Mouse (Mus musculus) C2C12 (cell line): ENCODE measurements around the gene Pde8a. TPM values are rescaled to one million over a fixed set of nuclear protein-coding genes. Genes with fewer than 3 reads are reported as not detected.

Source experiments
- H3K27me3 ChIP-seq: one replicate; pipeline ENCODE4 v1.6.1; 2011; ENCODE audit not compliant: control insufficient read depth, insufficient read depth, insufficient read length
- H3K36me3 ChIP-seq: one replicate; pipeline ENCODE4 v1.6.1; 2011; ENCODE audit not compliant: control insufficient read depth, insufficient read depth
- H3K4me3 ChIP-seq: one replicate; pipeline ENCODE4 v1.5.1; 2011; ENCODE audit warnings: mild to moderate bottlenecking, control low read depth; ENCODE audit not compliant: poor library complexity, insufficient read depth, severe bottlenecking
- H3K79me2 ChIP-seq: one replicate; pipeline ENCODE4 v1.6.1; 2011; ENCODE audit not compliant: control insufficient read depth, insufficient read depth
- H3K79me3 ChIP-seq: one replicate; pipeline ENCODE4 v1.6.1; 2011; ENCODE audit warnings: low read depth, control low read depth
- H3ac ChIP-seq: one replicate; pipeline ENCODE3; 2011; ENCODE audit warnings: low read depth; ENCODE audit not compliant: control insufficient read depth, insufficient read length
- CEBPB ChIP-seq: IDR thresholded peaks from one replicate; pipeline ENCODE4 v1.6.1; 2011; ENCODE audit warnings: low read depth, mild to moderate bottlenecking, control low read depth, moderate library complexity
- CTCF ChIP-seq: IDR thresholded peaks from one replicate; pipeline ENCODE4 v1.5.1; 2011; ENCODE audit not compliant: control insufficient read depth, insufficient read depth, insufficient read length
- FOSL1 ChIP-seq: IDR thresholded peaks from one replicate; pipeline ENCODE4 v1.8.0; 2011; ENCODE audit warnings: mild to moderate bottlenecking, low read length; ENCODE audit not compliant: poor library complexity, insufficient read depth, severe bottlenecking
- MAX ChIP-seq: IDR thresholded peaks from one replicate; pipeline ENCODE4 v1.6.1; 2011; ENCODE audit warnings: mild to moderate bottlenecking, control low read depth
- MYOD1 ChIP-seq: IDR thresholded peaks from one replicate; pipeline ENCODE4 v1.6.1; 2011; ENCODE audit warnings: low read depth; ENCODE audit not compliant: control insufficient read depth, insufficient read length
- MYOG ChIP-seq: IDR thresholded peaks from one replicate; pipeline ENCODE4 v1.6.1; 2011; ENCODE audit not compliant: control insufficient read depth, insufficient read length; ENCODE audit errors: extremely low read depth
- USF1 ChIP-seq: IDR thresholded peaks from one replicate; pipeline ENCODE4 v1.6.1; 2011; ENCODE audit warnings: low read depth, mild to moderate bottlenecking, control low read depth, moderate library complexity
- polyA plus RNA-seq: library from polyadenylated mRNA; unstranded; fragments of >200 nt; fragmentation: generic; extraction: Trizol; gene quantifications from one replicate; pipeline ENCODE4 v1.2.1, GENCODE M21; 2012; ENCODE audit warnings: missing spikeins

Pde8a gene
- polyA plus RNA-seq, 1 experiment: 2.1 TPM

DNA sequence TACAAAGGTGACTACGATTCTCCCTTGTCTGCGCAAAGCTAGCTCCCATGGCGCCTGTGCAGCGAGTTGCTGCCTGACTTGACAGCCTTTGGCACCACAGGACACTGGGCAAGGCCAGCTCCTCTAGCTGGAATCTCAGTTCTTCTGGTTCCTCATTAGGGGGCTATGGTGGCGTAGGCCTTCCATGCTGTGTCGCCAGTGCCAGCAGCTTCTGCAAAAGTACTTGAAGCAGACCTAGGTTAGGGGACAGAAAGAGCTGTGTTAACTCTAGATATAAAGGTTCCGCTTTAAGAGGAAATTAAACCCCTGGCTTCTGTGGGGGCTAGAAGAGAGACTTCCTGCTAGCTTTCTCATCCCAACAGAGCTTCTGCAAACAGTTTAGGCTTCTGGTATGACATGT, 134.8 kb downstream of the Pde8a start:
- peaks cover 13% of the 10 kb centered on the region for H3K27me3 ChIP-seq
- H3K79me2 ChIP-seq: peaks cover 19% of the 10 kb centered on the region
- TF ChIP-seq CTCF (no peak), USF1 (no peak), CEBPB (no peak), MYOD1 (no peak), MAX (no peak), MYOG (no peak), FOSL1 (no peak)
- no peak overlapping the region for H3ac ChIP-seq
- H3K79me3 ChIP-seq: peaks cover 14% of the 10 kb centered on the region
- peaks cover 13% of the 10 kb centered on the region for H3K36me3 ChIP-seq
- H3K4me3 ChIP-seq: no peak overlapping the region

DNA sequence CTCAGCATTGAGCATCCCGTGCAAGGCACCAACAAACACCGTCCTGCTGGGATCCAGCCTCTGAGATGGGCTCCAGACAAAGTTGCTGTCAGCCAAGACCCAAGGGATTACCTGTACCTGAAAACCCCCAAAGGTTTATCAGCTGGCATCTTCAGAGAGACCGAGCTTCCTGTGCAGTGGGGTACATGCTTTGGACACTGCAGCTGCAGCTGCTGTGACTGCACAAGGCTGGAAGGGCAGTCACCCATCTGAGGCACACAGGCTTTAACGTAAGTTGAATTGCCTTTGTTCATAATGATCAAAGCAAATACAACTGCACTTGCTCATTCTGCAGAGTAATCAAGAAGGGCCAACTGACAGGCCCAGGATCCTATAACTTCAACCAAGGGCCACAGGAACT, 138.4 kb downstream of the Pde8a start:
- no peaks in the 10 kb centered on the region for H3K36me3 ChIP-seq
- TF ChIP-seq MYOG: no peak
- TF ChIP-seq MYOD1: no peak
- TF ChIP-seq FOSL1: no peak
- TF ChIP-seq CEBPB: no peak
- TF ChIP-seq CTCF: no peak
- TF ChIP-seq MAX: no peak
- no peak for TF ChIP-seq USF1
- no peaks in the 10 kb centered on the region for H3K79me2 ChIP-seq
- H3ac ChIP-seq: no peak overlapping the region
- no peaks in the 10 kb centered on the region for H3K79me3 ChIP-seq
- no peak overlapping the region for H3K4me3 ChIP-seq
- H3K27me3 ChIP-seq: peaks cover 16% of the 10 kb centered on the region

DNA sequence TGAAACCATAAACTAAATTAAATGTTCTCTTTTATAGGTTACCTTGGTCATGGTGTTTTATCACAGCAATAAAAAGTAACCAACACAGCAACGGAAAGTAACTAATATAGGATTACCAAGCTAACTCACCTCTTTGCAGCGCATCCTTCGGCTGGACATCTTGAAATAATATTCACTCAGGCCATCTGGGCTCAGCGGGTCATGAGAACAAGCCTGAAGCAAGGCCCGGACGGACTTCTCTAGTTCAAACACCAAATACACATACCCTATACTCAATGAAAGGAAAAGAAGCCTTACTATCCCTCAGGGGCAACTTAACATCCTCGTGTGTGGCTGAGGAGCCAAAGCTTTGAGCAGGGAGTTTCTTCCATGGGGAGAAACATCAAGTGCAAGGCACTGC, 142.3 kb downstream of the Pde8a start:
- Histone ChIP-seq H3K27me3 (peaks cover 31% of the 10 kb centered on the region), H3K4me3 (no peak overlapping the region), H3K79me2 (no peaks in the 10 kb centered on the region), H3K36me3 (no peaks in the 10 kb centered on the region), H3K79me3 (no peaks in the 10 kb centered on the region), H3ac (no peak overlapping the region)
- TF ChIP-seq FOSL1 (no peak), USF1 (no peak), CTCF (no peak), MAX (no peak), MYOG (no peak), CEBPB (no peak), MYOD1 (no peak)

DNA sequence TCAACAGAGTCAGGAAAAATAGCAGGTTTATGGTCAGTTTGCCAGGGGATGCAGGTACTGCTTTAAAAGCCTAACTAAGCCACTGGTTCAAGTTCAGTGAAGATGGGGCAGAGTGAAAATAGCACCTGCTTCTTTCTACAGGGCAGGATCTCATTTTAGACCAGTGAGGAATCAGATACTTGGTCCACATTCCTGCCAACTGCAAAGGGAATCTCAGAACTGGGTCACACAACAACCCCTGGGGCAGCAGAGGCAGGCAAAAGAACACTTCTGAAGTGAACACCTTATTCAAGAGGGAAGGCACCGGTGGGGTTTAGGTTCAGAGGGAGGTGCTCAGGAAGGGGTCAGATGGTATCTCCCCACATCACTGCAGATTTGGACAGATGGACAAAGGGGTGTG, 143.0 kb downstream of the Pde8a start:
- Histone ChIP-seq H3K79me2 (no peaks in the 10 kb centered on the region), H3K79me3 (no peaks in the 10 kb centered on the region), H3K4me3 (no peak overlapping the region), H3ac (no peak overlapping the region), H3K27me3 (peaks cover 30% of the 10 kb centered on the region), H3K36me3 (no peaks in the 10 kb centered on the region)
- TF ChIP-seq CTCF: no peak
- TF ChIP-seq MAX: no peak

DNA sequence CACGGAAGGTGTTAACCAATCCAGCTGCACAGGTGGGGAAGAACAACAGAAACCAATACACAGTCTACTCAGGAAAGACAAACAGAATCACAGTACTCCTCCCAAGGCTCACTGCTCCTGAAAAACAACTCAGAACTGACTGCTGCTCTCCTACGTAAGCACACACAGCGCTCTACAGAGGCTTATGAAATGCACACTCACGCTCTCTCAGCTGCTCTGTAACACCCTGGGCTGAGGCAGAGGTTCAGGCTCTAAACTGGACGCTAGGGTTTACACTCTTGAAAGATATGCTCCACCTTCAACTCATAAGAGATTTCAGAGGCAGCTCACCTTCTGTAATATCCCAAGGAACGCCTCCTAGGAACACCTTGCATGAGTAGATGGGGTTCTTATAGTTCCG, 143.6 kb downstream of the Pde8a start:
- no peaks in the 10 kb centered on the region for H3K79me2 ChIP-seq
- TF ChIP-seq USF1 (no peak), MAX (no peak), MYOG (no peak), FOSL1 (no peak), CTCF (no peak), CEBPB (no peak), MYOD1 (no peak)
- peaks cover 26% of the 10 kb centered on the region for H3K27me3 ChIP-seq
- no peaks in the 10 kb centered on the region for H3K79me3 ChIP-seq
- no peak overlapping the region for H3K4me3 ChIP-seq
- no peaks in the 10 kb centered on the region for H3K36me3 ChIP-seq
- H3ac ChIP-seq: no peak overlapping the region

DNA sequence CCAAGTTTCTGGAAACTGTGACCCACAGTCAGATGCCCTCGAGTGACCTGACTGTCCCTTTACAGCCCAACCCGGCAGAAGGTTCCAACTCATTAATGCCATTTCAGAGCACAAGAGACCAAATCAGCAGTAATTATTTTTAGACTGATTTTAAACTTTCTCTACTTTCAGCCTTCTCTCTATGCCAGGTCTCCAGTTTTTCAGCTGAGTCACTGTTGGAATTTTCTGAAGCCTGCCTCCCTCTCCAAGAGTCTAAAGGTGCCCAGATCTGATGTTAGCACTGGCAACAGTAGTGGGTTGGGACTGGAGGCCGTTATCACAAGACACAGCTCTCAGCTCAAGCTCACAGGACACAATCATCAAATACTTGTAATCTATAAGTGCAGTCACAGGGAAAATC, 154.6 kb downstream of the Pde8a start:
- Histone ChIP-seq H3K79me3 (no peaks in the 10 kb centered on the region), H3K79me2 (no peaks in the 10 kb centered on the region), H3K36me3 (no peaks in the 10 kb centered on the region), H3K27me3 (peaks cover 25% of the 10 kb centered on the region), H3K4me3 (no peak overlapping the region), H3ac (no peak overlapping the region)
- TF ChIP-seq MYOG: no peak
- no peak for TF ChIP-seq CEBPB
- TF ChIP-seq CTCF: no peak
- no peak for TF ChIP-seq MAX
- TF ChIP-seq USF1: no peak
- no peak for TF ChIP-seq MYOD1
- TF ChIP-seq FOSL1: no peak
